Mouse (Mus musculus) small intestine, adult 2 months (tissue): ENCODE results near the gene Tpst1.

Experiments used
- CTCF ChIP-seq: fragments of 200-500 bp; IDR thresholded peaks from 2 replicates; pipeline ENCODE4 v1.5.1; 2012; ENCODE audit warnings: low read depth, mild to moderate bottlenecking, control low read depth, inconsistent platforms, low read length, moderate library complexity, mixed read lengths; ENCODE audit not compliant: insufficient replicate concordance, insufficient read length; ENCODE audit errors: extremely low read depth
- POLR2A ChIP-seq: fragments of 200-500 bp; IDR thresholded peaks from 2 replicates; pipeline ENCODE4 v1.6.1; 2012; ENCODE audit warnings: low read depth, mild to moderate bottlenecking, control low read depth, inconsistent platforms, low read length, moderate library complexity

DNA sequence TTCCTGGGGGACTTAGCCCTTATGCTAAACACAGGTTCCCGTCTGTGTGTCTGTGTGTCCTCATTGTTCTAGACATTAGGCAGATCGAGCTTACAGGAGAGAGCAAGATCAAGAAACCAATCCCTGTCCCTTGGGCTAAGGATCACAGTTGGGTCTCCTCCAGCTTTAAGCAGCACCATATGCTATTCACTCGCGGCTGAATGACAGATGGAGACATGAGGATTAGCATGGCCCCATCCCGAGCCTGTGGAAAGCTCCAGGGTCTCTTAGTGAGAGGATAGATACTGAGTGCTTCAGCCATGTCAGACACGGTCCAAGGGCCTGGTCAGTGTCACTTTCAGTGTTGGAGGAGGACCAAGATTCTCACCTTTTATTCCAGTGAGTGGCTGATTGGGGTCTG is 22.7 kb upstream of the Tpst1 start:
- TF ChIP-seq POLR2A (no peak), CTCF (no peak)
